Mouse (Mus musculus): Measurements from ENCODE around the gene Rab1a.
"Not testable (repeated sequence)": the region's sequence is repeated elsewhere in the genome, so short reads cannot be mapped to it uniquely, and the experiment has no call there.

Rab1a gene

DNA sequence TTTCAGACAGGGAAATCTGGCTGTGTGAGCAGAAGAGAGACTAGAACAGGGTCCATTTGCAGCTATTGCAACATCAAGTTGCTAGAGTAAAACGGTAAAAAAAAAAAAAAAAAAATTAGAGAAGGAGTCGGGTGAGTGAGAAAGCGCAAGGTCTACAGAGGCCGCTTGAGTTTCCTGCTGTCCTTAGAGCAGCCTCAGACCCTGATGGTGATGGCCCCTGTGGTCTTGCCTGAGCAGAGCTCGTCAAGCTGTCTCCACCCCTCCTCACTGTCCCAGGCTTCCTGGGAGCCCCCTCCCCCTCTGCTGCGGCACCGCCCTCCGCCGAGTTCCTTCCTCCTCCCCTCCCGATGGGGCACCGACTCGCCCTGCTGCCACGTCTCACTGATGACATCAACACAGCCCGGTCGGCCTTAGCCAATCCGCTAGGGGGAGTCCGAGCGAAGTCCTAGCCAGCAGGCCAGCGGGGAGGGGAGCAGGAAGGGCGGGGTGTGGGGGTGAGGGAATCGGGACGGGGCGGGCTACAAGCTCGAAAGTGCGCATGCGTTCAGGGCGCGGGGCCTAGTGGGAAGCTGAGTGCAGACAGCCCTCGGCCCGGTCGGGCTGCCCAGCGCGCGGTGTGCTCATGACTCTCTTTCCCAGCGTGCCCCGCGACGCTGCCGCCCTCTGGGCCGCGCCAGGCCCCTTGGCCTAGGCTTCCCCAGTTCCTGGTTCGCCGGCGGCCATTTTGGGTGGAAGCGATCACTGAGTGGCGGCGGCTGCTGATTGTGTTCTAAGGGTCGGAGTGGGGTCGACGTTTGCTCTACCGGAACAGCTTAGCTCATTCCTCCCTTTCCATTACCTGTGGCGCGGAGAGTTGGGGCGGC lies at the start of gene Rab1a:
Gene Rab1a, plus strand, starts transcription at position 720 of the 863 bp plus-strand sequence.
- peak; percentile 100 for DNase-seq

DNA sequence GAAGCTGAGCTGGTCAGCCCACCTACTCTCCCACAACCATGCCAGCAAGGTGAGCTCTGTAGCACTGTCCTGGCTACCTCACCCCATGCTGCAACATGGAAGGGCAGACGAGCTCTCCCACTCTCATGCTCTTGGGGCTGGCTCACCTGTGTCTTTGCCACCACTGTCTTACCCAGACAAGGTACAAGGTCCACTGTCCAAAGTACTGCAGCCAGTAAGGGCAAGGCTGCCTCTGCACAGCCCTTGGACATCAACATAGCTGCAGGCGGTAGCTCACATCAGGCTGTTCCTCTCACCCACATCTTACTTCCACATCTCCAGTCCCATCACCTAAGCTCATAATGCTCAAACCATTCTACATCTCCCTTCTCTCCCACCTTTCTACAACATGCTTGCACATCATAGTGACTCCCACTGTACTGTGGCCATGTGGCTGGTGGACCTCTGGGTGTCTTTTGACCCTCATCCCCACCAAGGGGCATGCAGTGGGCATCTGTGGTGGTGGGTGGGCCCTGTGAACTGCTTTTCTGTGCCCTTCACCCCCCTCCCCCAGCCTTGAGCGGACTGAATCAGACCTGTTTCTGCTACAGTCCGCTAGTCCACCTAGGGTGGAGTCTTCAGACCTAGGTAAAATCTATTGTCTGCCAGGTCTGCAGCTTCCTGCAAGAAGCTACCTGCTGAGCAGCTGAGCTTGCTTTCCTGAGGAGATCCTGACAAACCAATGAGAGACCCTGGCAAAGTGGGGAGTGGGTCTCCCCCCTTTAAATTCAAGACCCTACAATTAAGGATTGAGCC lies 48.9 kb upstream of the Rab1a start:
- DNase-seq, result no peak

DNA sequence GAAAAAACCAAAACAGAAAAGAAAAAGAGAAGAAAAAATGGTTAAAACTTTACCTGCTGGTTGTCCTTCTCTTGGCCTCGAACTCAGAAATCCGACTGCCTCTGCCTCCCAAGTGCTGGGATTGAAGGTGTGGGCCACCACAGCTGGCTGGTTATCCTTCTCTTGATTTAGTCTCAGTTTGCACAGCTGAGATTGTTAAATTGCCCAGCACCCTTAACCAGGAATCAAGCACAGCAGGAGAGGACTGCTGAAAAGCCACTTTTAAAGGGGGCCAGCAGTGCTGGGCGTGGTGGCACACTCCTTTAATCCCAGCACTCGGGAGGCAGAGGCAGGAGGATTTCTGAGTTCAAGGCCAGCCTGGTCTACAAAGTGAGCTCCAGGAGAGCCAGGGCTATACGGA lies 47.7 kb upstream of the Rab1a start:
- not testable (repeated sequence) for DNase-seq

DNA sequence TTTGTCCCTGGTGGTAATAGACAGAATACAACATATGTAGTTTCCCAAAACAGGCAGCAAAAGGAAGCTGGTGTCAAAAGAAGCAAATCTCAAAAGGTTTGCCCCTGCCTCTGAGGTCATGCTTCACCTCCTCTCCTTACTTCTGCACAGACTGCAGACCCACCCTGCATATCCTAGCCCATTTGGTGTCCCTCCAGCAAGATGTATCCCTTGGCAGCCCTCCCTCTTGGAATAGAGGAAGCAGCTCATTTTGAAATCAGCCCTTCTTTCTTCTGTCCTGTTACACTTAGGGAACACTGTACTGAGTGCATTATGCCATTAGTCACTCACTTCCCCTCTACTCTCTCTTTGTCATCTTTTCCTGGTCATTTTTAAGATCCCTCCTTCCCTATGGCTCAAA lies 42.4 kb upstream of the Rab1a start:
- no peak for DNase-seq

GRCm38 (mm10) chr11:20164979-20165867 lies 36.0 kb upstream of the Rab1a start:
- DNase-seq, result no peak

DNA sequence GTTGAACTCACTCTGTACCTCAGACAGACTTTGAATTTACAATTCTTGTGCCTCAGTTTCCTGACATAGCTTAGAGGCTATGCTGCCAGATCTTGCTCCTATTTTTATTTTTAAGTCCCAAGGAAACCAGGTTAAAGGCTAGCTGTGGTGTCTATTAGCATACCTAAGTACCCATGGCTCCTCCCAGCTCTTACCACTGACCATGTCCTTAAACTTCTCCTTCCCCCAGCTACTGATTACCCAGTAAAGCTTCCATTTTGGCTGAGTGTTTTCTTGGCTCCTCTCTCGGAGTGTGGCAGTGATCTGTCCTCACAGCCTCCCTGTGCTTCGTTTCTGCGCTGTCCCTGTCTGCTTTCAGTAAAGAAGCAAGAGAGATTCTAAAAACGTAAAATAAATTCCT lies 35.2 kb upstream of the Rab1a start:
- no peak for DNase-seq

GRCm38 (mm10) chr11:20166476-20166875 lies 34.8 kb upstream of the Rab1a start:
- DNase-seq, result not testable (repeated sequence)

- DNase-seq, result no peak
Measured at GRCm38 (mm10) chr11:20168972-20169371, 32.3 kb upstream of the Rab1a start.

DNA sequence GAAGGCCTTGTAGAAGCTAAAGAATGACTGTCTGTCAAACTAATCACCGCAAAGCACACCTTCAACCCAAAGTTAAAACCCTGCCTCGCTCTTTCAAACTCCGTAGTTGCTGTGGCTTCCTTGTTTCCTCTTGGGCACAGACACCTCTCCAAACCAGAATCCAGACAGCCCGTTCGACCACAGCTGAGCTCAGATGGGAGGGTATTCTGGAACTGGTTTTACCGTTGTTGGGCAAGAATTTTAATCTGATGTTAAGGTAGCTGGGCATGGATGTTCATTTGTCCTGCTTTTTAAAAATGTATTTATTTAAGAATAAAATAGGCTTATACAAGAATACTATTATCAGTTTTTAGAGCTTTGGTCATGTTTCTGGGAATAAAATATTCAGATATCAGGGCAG lies 14.0 kb upstream of the Rab1a start:
- DNase-seq, result no peak

GRCm38 (mm10) chr11:20193100-20193736 lies 8.0 kb upstream of the Rab1a start:
- peak; percentile 28 for DNase-seq

- peak; percentile 62 for DNase-seq
Measured at GRCm38 (mm10) chr11:20201661-20202101, 449 bp downstream of the Rab1a start.

GRCm38 (mm10) chr11:20202299-20203011 lies 1.2 kb downstream of the Rab1a start:
- peak; percentile 50 for DNase-seq

GRCm38 (mm10) chr11:20204321-20204720 lies 3.1 kb downstream of the Rab1a start:
- no peak for DNase-seq

GRCm38 (mm10) chr11:20204870-20205446 lies 3.7 kb downstream of the Rab1a start:
- DNase-seq, result no peak

DNA sequence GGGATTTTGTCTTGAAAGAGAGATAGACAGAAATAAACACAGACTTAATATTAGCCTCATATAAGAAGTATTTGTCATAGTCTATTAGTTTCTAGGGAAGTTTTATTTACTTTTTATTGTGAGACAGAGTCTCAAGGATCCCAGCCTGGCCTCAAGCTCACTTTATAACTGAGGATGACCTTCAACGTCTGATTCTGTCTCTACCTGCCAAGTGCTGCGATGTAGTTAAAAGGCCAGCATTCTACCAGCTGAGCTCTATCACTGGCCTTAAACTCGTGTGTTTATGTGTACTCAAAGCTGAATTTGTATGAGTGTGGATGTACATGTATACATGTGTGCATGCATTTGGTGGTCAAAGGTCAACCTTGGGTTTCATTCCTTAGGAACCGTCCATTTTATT lies 4.3 kb downstream of the Rab1a start:
- no peak for DNase-seq

GRCm38 (mm10) chr11:20206626-20207223 lies 5.5 kb downstream of the Rab1a start:
- no peak for DNase-seq

- no peak for DNase-seq
Measured at GRCm38 (mm10) chr11:20207589-20207988, 6.4 kb downstream of the Rab1a start.

- DNase-seq, result no peak
Measured at GRCm38 (mm10) chr11:20211838-20212237, 10.6 kb downstream of the Rab1a start.

DNA sequence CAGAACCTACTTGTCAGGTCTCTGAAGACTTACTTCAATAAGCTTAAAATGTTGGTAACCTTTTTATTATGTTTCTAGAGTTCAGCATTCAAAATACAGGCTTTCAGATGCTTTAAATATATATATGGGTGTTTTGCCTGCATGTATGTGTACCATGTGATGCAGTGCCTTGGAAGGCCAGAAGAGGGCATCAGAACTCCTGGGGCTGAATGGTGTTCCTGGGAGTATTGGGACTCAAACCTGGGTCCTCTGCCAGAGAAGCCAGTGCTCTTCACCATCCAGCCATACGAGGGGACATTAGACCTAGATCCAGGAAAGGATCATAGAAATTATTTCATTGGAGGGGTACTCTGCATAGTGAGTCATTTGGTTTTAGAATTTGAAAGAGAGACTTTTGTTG lies 13.5 kb downstream of the Rab1a start:
- no peak for DNase-seq

DNA sequence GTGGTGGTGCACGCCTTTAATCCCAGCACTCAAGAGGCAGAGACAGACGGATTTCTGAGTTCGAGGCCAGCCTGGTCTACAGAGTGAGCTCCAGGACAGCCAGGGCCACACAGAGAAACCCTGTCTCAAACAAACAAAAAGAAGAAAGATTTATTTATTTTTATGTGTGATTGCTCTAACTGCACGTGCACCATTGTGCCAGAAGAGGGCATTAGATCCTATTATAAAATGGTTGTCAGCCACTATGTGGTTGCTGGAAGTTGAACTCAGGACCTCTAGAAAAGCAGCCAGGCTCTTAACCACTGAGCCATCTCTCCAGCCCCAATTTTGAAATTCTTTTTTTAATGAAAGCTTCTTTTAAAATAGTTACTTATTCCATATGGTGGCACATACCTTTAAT lies 15.2 kb downstream of the Rab1a start:
- DNase-seq, result no peak

- no peak for DNase-seq
Measured at GRCm38 (mm10) chr11:20217227-20217626, 16.0 kb downstream of the Rab1a start.
